Mouse (Mus musculus) monocyte, adult 5-6 weeks (primary cell): ENCODE results near the gene Pdzk1. TPM values are rescaled to one million over a fixed set of nuclear protein-coding genes. Genes with fewer than 3 reads are reported as not detected.

Experiments
- ATAC-seq: fragments of 153-309, 156-312 bp; replicated peaks from 2 replicates; pipeline ENCODE4 v1.8.0; 2017; ENCODE audit warnings: mild to moderate bottlenecking; ENCODE audit not compliant: low TSS enrichment, insufficient number of reproducible peaks, severe bottlenecking, poor library complexity, low FRiP score
- total RNA-seq: library from RNA; stranded (forward); fragments of 200-1000, 200-491, 200-594 nt; gene quantifications from 3 replicates; pipeline ENCODE4 v1.2.3, GENCODE M21; 2017

Pdzk1 gene
- total RNA-seq, 1 experiment from 2014 or later, result not detected

GRCm38 (mm10) chr3:96872501-96872900 lies 43.4 kb downstream of the Pdzk1 start:
- no peak for ATAC-seq

- no peak for ATAC-seq
These were observed 45.9 kb downstream of the Pdzk1 start for GRCm38 (mm10) chr3:96874808-96875571.

GRCm38 (mm10) chr3:96879536-96879935 lies 50.5 kb downstream of the Pdzk1 start:
- no peak for ATAC-seq

GRCm38 (mm10) chr3:96880385-96880784 lies 51.3 kb downstream of the Pdzk1 start:
- no peak for ATAC-seq

- ATAC-seq, result no peak
These were observed 52.5 kb downstream of the Pdzk1 start for GRCm38 (mm10) chr3:96881557-96881956.

- ATAC-seq, result no peak
These were observed 53.2 kb downstream of the Pdzk1 start for GRCm38 (mm10) chr3:96882061-96882849.

- no peak for ATAC-seq
These were observed 54.6 kb downstream of the Pdzk1 start for GRCm38 (mm10) chr3:96883690-96884089.

GRCm38 (mm10) chr3:96902336-96902999 lies 73.4 kb downstream of the Pdzk1 start:
- no peak for ATAC-seq

GRCm38 (mm10) chr3:96904393-96904792 lies 75.3 kb downstream of the Pdzk1 start, which contains the start of gene Gja5:
TSS of gene Gja5 (plus strand) at chr3:96904693.
- no peak for ATAC-seq

- peak; percentile 96 for ATAC-seq
These were observed 75.9 kb downstream of the Pdzk1 start, which contains the start of gene Gpr89 for GRCm38 (mm10) chr3:96904851-96905541. TSS of gene Gpr89 (minus strand) at chr3:96905346.

- ATAC-seq, result no peak
These were observed 76.5 kb downstream of the Pdzk1 start for GRCm38 (mm10) chr3:96905592-96905991.

Other genes with a start within 250 kb of the Pdzk1 start
- 75.3 to 86.8 TPM (median 84.0 TPM) in 3 replicates for gene Polr3gl, start 235.1 kb upstream of the Pdzk1 start, total RNA-seq
- not detected in 3 replicates for gene Ankrd34a, start 232.6 kb upstream of the Pdzk1 start, total RNA-seq
- gene Lix1l, start 228.1 kb upstream of the Pdzk1 start, total RNA-seq, result 0.68 to 0.95 TPM in 2 of 3 replicates, not detected in the other
- 41.2 to 53.1 TPM (median 49.7 TPM) in 3 replicates for gene Rbm8a, start 199.4 kb upstream of the Pdzk1 start, total RNA-seq
- gene Pex11b, start 193.9 kb upstream of the Pdzk1 start, total RNA-seq, result 11.2 to 27.1 TPM (median 22.5 TPM) in 3 replicates
- gene Gm42957, start 193.8 kb upstream of the Pdzk1 start, total RNA-seq, result 0.19 TPM in 1 of 3 replicates, not detected in the others
- 0.21 to 1.2 TPM (median 0.38 TPM) in 3 replicates for gene Itga10, start 183.7 kb upstream of the Pdzk1 start, total RNA-seq
- gene Ankrd35, start 159.2 kb upstream of the Pdzk1 start, total RNA-seq, result 0.21 to 0.68 TPM (median 0.38 TPM) in 3 replicates
- 6.2 to 29.1 TPM (median 14.9 TPM) in 3 replicates for gene Pias3, start 132.9 kb upstream of the Pdzk1 start, total RNA-seq
- 0.57 to 2.7 TPM in 2 of 3 replicates, not detected in the other for gene Nudt17, start 120.7 kb upstream of the Pdzk1 start, total RNA-seq
- 39.3 to 48.7 TPM (median 39.7 TPM) in 3 replicates for gene Polr3c, start 101.7 kb upstream of the Pdzk1 start, total RNA-seq
- gene Rnf115, start 101.6 kb upstream of the Pdzk1 start, total RNA-seq, result 118 to 123 TPM (median 119 TPM) in 3 replicates
- 1.3 to 22.5 TPM (median 7.6 TPM) in 3 replicates for gene Cd160, start 67 bp downstream of the Pdzk1 start, total RNA-seq
- not detected in 3 replicates for gene Gja5, start 75.4 kb downstream of the Pdzk1 start, total RNA-seq
- 3.7 to 12.8 TPM (median 10.0 TPM) in 3 replicates for gene Gpr89, start 76.1 kb downstream of the Pdzk1 start, total RNA-seq
- not detected in 3 replicates for gene Gja8, start 96.7 kb downstream of the Pdzk1 start, total RNA-seq